Mouse (Mus musculus): ENCODE results near the gene Tex38. TPM values are rescaled to one million over a fixed set of nuclear protein-coding genes. Genes with fewer than 3 reads are reported as not detected.
A peak's percentile ranks its signal among the peaks of the same experiment; 100 is the strongest.

Tex38 gene
- 1 to 10 TPM in 1 of 2 experiments, under 1 TPM in 1; 0.80 to 1.5 TPM for total RNA-seq (2021)
- long read RNA-seq, experiment 1, result 0 reads
- long read RNA-seq, experiment 2, partial matches to known transcripts, result 0 of 3 reads
- long read RNA-seq, experiment 2, other reads (novel, unspliced or antisense), result 3 of 3 reads

- no peak for DNase-seq
- intact Hi-C loops (cut with DNase I; ENCODE audit: low total_unique reads), result loop anchor here (10.0 kb wide), 1 partner anchor 46 kb away; the partner anchor contains the start of gene Efcab14
These were observed at the start of gene Tex38 for GRCm38 (mm10) chr4:115780918-115781317. Gene Tex38 (minus strand): TSS chr4:115781018.

GRCm38 (mm10) chr4:115830491-115830890 lies 49.7 kb upstream of the Tex38 start:
- intact Hi-C loops (cut with DNase I; ENCODE audit: low total_unique reads), result loop anchor here (5.0 kb wide), 1 partner anchor 93 kb away; the partner anchor contains the start of gene Efcab14
- no peak for DNase-seq

GRCm38 (mm10) chr4:115828572-115828902 lies 47.7 kb upstream of the Tex38 start:
- no peak for DNase-seq
- intact Hi-C loops (cut with DNase I; ENCODE audit: low total_unique reads), result no loop called here

GRCm38 (mm10) chr4:115827888-115828571 lies 47.2 kb upstream of the Tex38 start, which contains the start of gene Mob3c:
Gene Mob3c (plus strand): TSS chr4:115828092.
- intact Hi-C loops (cut with DNase I; ENCODE audit: low total_unique reads), result no loop called here
- DNase-seq, result peak; percentile 83

GRCm38 (mm10) chr4:115827535-115827887 lies 46.7 kb upstream of the Tex38 start:
- intact Hi-C loops (cut with DNase I; ENCODE audit: low total_unique reads), result no loop called here

GRCm38 (mm10) chr4:115827066-115827465 lies 46.2 kb upstream of the Tex38 start:
- DNase-seq, result no peak
- intact Hi-C loops (cut with DNase I; ENCODE audit: low total_unique reads), result no loop called here

More at GRCm38 (mm10) chr4:115827535-115827887, 46.7 kb upstream of the Tex38 start:
- DNase-seq, result no peak

- intact Hi-C loops (cut with DNase I; ENCODE audit: low total_unique reads), result no loop called here
- DNase-seq, result no peak
These were observed 44.5 kb upstream of the Tex38 start for GRCm38 (mm10) chr4:115825271-115825670.

- intact Hi-C loops (cut with DNase I; ENCODE audit: low total_unique reads), result no loop called here
- DNase-seq, result no peak
These were observed 43.4 kb upstream of the Tex38 start for GRCm38 (mm10) chr4:115824178-115824577.

GRCm38 (mm10) chr4:115821928-115822327 lies 41.1 kb upstream of the Tex38 start:
- intact Hi-C loops (cut with DNase I; ENCODE audit: low total_unique reads), result no loop called here
- DNase-seq, result no peak

GRCm38 (mm10) chr4:115821431-115821830 lies 40.6 kb upstream of the Tex38 start:
- DNase-seq, result no peak
- intact Hi-C loops (cut with DNase I; ENCODE audit: low total_unique reads), result no loop called here

GRCm38 (mm10) chr4:115820944-115821343 lies 40.1 kb upstream of the Tex38 start:
- no peak for DNase-seq
- intact Hi-C loops (cut with DNase I; ENCODE audit: low total_unique reads), result no loop called here

- intact Hi-C loops (cut with DNase I; ENCODE audit: low total_unique reads), result no loop called here
These were observed 39.4 kb upstream of the Tex38 start for GRCm38 (mm10) chr4:115820199-115820598.

GRCm38 (mm10) chr4:115815606-115816005 lies 34.8 kb upstream of the Tex38 start:
- intact Hi-C loops (cut with DNase I; ENCODE audit: low total_unique reads), result no loop called here
- no peak for DNase-seq

More at GRCm38 (mm10) chr4:115820199-115820598, 39.4 kb upstream of the Tex38 start:
- DNase-seq, result no peak

GRCm38 (mm10) chr4:115812326-115812725 lies 31.5 kb upstream of the Tex38 start:
- DNase-seq, result no peak
- intact Hi-C loops (cut with DNase I; ENCODE audit: low total_unique reads), result no loop called here

GRCm38 (mm10) chr4:115799981-115800380 lies 19.2 kb upstream of the Tex38 start:
- intact Hi-C loops (cut with DNase I; ENCODE audit: low total_unique reads), result no loop called here
- no peak for DNase-seq

- DNase-seq, result no peak
- intact Hi-C loops (cut with DNase I; ENCODE audit: low total_unique reads), result no loop called here
These were observed 14.5 kb upstream of the Tex38 start for GRCm38 (mm10) chr4:115795360-115795759.

GRCm38 (mm10) chr4:115790864-115791263 lies 10.0 kb upstream of the Tex38 start:
- DNase-seq, result no peak
- intact Hi-C loops (cut with DNase I; ENCODE audit: low total_unique reads), result no loop called here

GRCm38 (mm10) chr4:115785511-115786034 lies 4.8 kb upstream of the Tex38 start:
- intact Hi-C loops (cut with DNase I; ENCODE audit: low total_unique reads), result loop anchor here (10.0 kb wide), 1 partner anchor 51 kb away; the partner anchor contains the start of gene Efcab14
- no peak for DNase-seq

GRCm38 (mm10) chr4:115784769-115785510 lies 4.1 kb upstream of the Tex38 start, which contains the start of gene Atpaf1:
Gene Atpaf1 (plus strand): TSS chr4:115784812.
- DNase-seq, result peak; percentile 77
- intact Hi-C loops (cut with DNase I; ENCODE audit: low total_unique reads), result loop anchor here (10.0 kb wide), 1 partner anchor 50 kb away; the partner anchor contains the start of gene Efcab14
